Mouse (Mus musculus): ENCODE data around the gene Mad2l1bp.

The Mad2l1bp gene

DNA sequence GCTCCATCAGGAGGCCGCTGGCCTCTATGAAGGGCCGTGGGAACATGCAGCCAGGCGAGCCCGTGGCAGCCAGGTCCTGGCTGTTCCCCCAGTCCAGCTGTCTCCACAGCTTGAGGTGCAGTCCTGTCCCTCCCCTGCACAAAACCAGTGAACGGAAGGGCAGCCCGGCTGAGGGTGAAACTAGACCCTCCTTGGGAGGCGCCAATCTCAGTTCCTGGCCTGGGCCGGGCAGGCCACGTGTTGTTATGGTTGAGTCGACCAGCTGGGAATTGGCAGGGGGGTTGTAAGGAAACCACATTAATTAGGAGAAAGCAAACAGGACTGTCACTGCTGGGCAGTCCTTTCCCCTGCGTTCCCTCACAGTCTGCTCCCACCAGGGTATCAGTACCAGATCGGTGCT lies 48.9 kb downstream of the Mad2l1bp start:
- peak; percentile 49 for DNase-seq

- no peak for DNase-seq
These were observed 50.7 kb downstream of the Mad2l1bp start for GRCm38 (mm10) chr17:46102608-46103159.

GRCm38 (mm10) chr17:46101906-46102305 lies 51.4 kb downstream of the Mad2l1bp start:
- peak; percentile 59 for DNase-seq

DNA sequence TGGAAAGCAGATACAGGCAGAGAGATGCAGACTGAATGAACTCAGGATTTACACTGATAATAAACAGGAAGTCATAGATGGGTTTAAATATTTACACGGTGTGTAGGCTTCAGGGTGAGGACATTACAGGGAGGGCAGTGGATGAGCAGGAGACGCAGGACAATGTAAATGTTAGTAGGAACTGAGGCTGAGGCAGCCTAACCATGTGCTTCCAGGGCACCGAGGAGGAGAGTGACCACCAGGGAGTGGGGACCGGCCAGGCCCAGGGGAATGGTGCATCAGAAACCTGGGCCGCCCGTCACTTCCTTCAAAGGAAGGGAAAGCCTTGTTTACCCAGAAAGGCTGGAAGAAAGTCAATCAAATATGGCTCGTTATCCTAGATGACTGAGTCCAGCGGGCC lies 54.8 kb downstream of the Mad2l1bp start:
- DNase-seq: no peak

Measured in retina, postnatal 1 day (tissue).